ENCODE assay signal across 19 mouse cellular contexts in genomic region chr3:88227260-88227659, GRCm38 (mm10). TPM values are rescaled to one million over a fixed set of nuclear protein-coding genes. Genes with fewer than 3 reads are reported as not detected.
DNase-seq lines count a peak whose midpoint lies in the region; ATAC-seq and TF ChIP-seq lines count a peak whose summit lies in the region.
"Had no signal": no experiment of that assay in that cellular context is flagged by ENCODE, and none has a peak within 500 bp of the region (broad histone marks: within the 10 kb centered on the region; RNA-seq: fewer than 3 reads in every experiment).

No protein-coding gene starts in this region.

- TF ChIP-seq EP300 in stomach, postnatal 0 days (optimal IDR thresholded peaks at IDR 0.05) = no peak

- WGBS in neural tube, embryonic 11.5 days = 15% methylated on average over 4 of the region's 4 CpGs
- WGBS in hindbrain, embryonic 10.5 days = 36% methylated on average over 4 of the region's 4 CpGs
- WGBS in midbrain, embryonic 14.5 days = 43% methylated on average over 4 of the region's 4 CpGs
- 32% methylated on average over 4 of the region's 4 CpGs for WGBS in stomach, postnatal 0 days
- 39% methylated on average over 4 of the region's 4 CpGs for WGBS in intestine, postnatal 0 days

- ATAC-seq in neural tube, embryonic 11.5 days (ENCODE audit: insufficient read depth, low FRiP score, low TSS enrichment) = no peak
- ATAC-seq in midbrain, embryonic 14.5 days (ENCODE audit: low FRiP score, low TSS enrichment) = no peak
- no peak for ATAC-seq in stomach, postnatal 0 days (ENCODE audit: low FRiP score, low TSS enrichment)
- ATAC-seq in intestine, postnatal 0 days = no peak

- H3K4me2 ChIP-seq in neural tube, embryonic 11.5 days (ENCODE audit: low read depth) = no peak overlapping the region
- no peak overlapping the region for H3K4me2 ChIP-seq in midbrain, embryonic 14.5 days (ENCODE audit: low read length)
- no peak overlapping the region for H3K4me2 ChIP-seq in stomach, postnatal 0 days (replicated peaks; ENCODE audit: low read depth)
- no peak overlapping the region for H3K4me2 ChIP-seq in intestine, postnatal 0 days (replicated peaks; ENCODE audit: low read depth)
- H3K4me2 ChIP-seq: heart, embryonic 12.5 days had no signal

- peaks cover 56% of the 10 kb centered on the region for H3K4me1 ChIP-seq in neural tube, embryonic 11.5 days (ENCODE audit: control insufficient read depth, insufficient read depth, low read length)
- peaks cover 74% of the 10 kb centered on the region for H3K4me1 ChIP-seq in hindbrain, embryonic 10.5 days (replicated peaks)
- peaks cover 51% of the 10 kb centered on the region for H3K4me1 ChIP-seq in midbrain, embryonic 14.5 days (ENCODE audit: control insufficient read depth, insufficient read depth, low read length)
- H3K4me1 ChIP-seq in stomach, postnatal 0 days (replicated peaks; ENCODE audit: control insufficient read depth, insufficient read depth) = no peaks in the 10 kb centered on the region
- no peaks in the 10 kb centered on the region for H3K4me1 ChIP-seq in intestine, postnatal 0 days (replicated peaks; ENCODE audit: control insufficient read depth, insufficient read depth, low read length)
- H3K4me1 ChIP-seq: heart, embryonic 12.5 days had no signal

- 0 out of 2 replicates have a peak, but pooled peaks cover 6% of the 10 kb centered on the region for H3K36me3 ChIP-seq in neural tube, embryonic 11.5 days (ENCODE audit: control insufficient read depth, insufficient read depth, low read length)
- peaks cover 23% of the 10 kb centered on the region; the same call in 1 of the 2 replicates for H3K36me3 ChIP-seq in hindbrain, embryonic 10.5 days
- H3K36me3 ChIP-seq in midbrain, embryonic 14.5 days (ENCODE audit: control insufficient read depth, insufficient read depth, low read length) = peaks cover 67% of the 10 kb centered on the region
- no peaks in the 10 kb centered on the region for H3K36me3 ChIP-seq in stomach, postnatal 0 days (ENCODE audit: control insufficient read depth, insufficient read depth, low read length)
- no peaks in the 10 kb centered on the region for H3K36me3 ChIP-seq in intestine, postnatal 0 days (ENCODE audit: control insufficient read depth, insufficient read depth)
- H3K36me3 ChIP-seq: heart, embryonic 12.5 days had no signal

- no peaks in the 10 kb centered on the region for H3K9me3 ChIP-seq in neural tube, embryonic 11.5 days (ENCODE audit: control insufficient read depth, low read length)
- no peaks in the 10 kb centered on the region for H3K9me3 ChIP-seq in hindbrain, embryonic 10.5 days
- H3K9me3 ChIP-seq in midbrain, embryonic 14.5 days (ENCODE audit: control insufficient read depth, low read length) = no peaks in the 10 kb centered on the region
- H3K9me3 ChIP-seq in stomach, postnatal 0 days (ENCODE audit: control insufficient read depth, low read length) = no peaks in the 10 kb centered on the region
- H3K9me3 ChIP-seq in intestine, postnatal 0 days (ENCODE audit: control insufficient read depth) = no peaks in the 10 kb centered on the region
- H3K9me3 ChIP-seq: heart, embryonic 12.5 days; megakaryocyte, embryonic 14.5 days had no signal

- no peak overlapping the region for H3K4me3 ChIP-seq in neural tube, embryonic 11.5 days (ENCODE audit: low read depth, low read length)
- H3K4me3 ChIP-seq in hindbrain, embryonic 10.5 days = no peak overlapping the region
- no peak overlapping the region for H3K4me3 ChIP-seq in midbrain, embryonic 14.5 days (replicated peaks; ENCODE audit: low read depth, low read length)
- H3K4me3 ChIP-seq in stomach, postnatal 0 days (ENCODE audit: low read depth, low read length) = no peak overlapping the region
- H3K4me3 ChIP-seq in intestine, postnatal 0 days (ENCODE audit: low read depth, low read length) = no peak overlapping the region
- H3K4me3 ChIP-seq: heart, embryonic 12.5 days; megakaryocyte, embryonic 14.5 days had no signal

- no peaks in the 10 kb centered on the region; the same call in 1 of the 2 replicates for H3K27me3 ChIP-seq in neural tube, embryonic 11.5 days (ENCODE audit: control insufficient read depth, insufficient read depth, low read length)
- peaks cover 98% of the 10 kb centered on the region for H3K27me3 ChIP-seq in hindbrain, embryonic 10.5 days (ENCODE audit: insufficient read depth, poor library complexity, severe bottlenecking)
- H3K27me3 ChIP-seq in midbrain, embryonic 14.5 days (ENCODE audit: control insufficient read depth, insufficient read depth, low read length) = no peaks in the 10 kb centered on the region
- H3K27me3 ChIP-seq in stomach, postnatal 0 days (ENCODE audit: control insufficient read depth, insufficient read depth, low read length) = no peaks in the 10 kb centered on the region; the same call in 1 of the 2 replicates
- H3K27me3 ChIP-seq in intestine, postnatal 0 days (replicated peaks; ENCODE audit: control insufficient read depth, insufficient read depth, low read length) = peaks cover 14% of the 10 kb centered on the region; the same call in 1 of the 2 replicates

- no peak overlapping the region for H3K9ac ChIP-seq in neural tube, embryonic 11.5 days (ENCODE audit: low read length)
- no peak overlapping the region for H3K9ac ChIP-seq in midbrain, embryonic 14.5 days (replicated peaks; ENCODE audit: low read length)
- no peak overlapping the region for H3K9ac ChIP-seq in stomach, postnatal 0 days (ENCODE audit: low read length)
- no peak overlapping the region for H3K9ac ChIP-seq in intestine, postnatal 0 days (ENCODE audit: low read depth, low read length)
- H3K9ac ChIP-seq: heart, embryonic 12.5 days; liver, embryonic 14.5 days had no signal

- TF ChIP-seq CTCF in stomach, postnatal 0 days (IDR thresholded peaks at IDR 0.05; ENCODE audit: low read depth) = no peak
- TF ChIP-seq CTCF in intestine, postnatal 0 days (IDR thresholded peaks at IDR 0.05; ENCODE audit: low read depth) = no peak

- DNase-seq in neural tube, embryonic 11.5 days (ENCODE audit: low spot score) = no peak
- no peak for DNase-seq in neural tube, embryonic 10.5 days (ENCODE audit: extremely low spot score, low spot score)
- no peak for DNase-seq in hindbrain, embryonic 10.5 days (ENCODE audit: low spot score)
- DNase-seq in midbrain, embryonic 14.5 days = no peak
- DNase-seq in stomach, postnatal 0 days (ENCODE audit: low spot score) = no peak
- DNase-seq in thymus, postnatal 14 days = no peak
- DNase-seq: B cell, adult 2 months; gastrocnemius, postnatal 14 days; heart, postnatal 36 days; kidney, adult 2 months; kidney, postnatal 4 days; lung, postnatal 10 days; thymus, postnatal 25 days had no signal

- H3K27ac ChIP-seq in neural tube, embryonic 11.5 days (ENCODE audit: low read depth, low read length) = peak overlapping the region; percentile 88
- peak overlapping the region; percentile 71; the same call in 1 of the 2 replicates for H3K27ac ChIP-seq in hindbrain, embryonic 10.5 days
- H3K27ac ChIP-seq in midbrain, embryonic 14.5 days (replicated peaks; ENCODE audit: low read depth, low read length) = peak overlapping the region; percentile 95
- H3K27ac ChIP-seq in stomach, postnatal 0 days (replicated peaks) = no peak overlapping the region
- H3K27ac ChIP-seq in intestine, postnatal 0 days (ENCODE audit: low read depth, low read length) = no peak overlapping the region
- H3K27ac ChIP-seq: liver, embryonic 14.5 days had no signal

RNA-seq across cellular contexts. Expression of gene Rhbg, which starts 27.2 kb away (rescaled TPM):
- polyA plus RNA-seq in neural tube, embryonic 11.5 days (2014; fragmentation: Nextera tagmentation; extraction: Ambion mirVana) = 0.27 and 1.2 TPM in 2 replicates
- polyA plus RNA-seq in hindbrain, embryonic 10.5 days (2016; fragmentation: Nextera tagmentation; extraction: Ambion mirVana) = not detected in 2 replicates
- polyA plus RNA-seq in midbrain, embryonic 14.5 days (2014; fragmentation: Nextera tagmentation; extraction: Ambion mirVana) = 0.21 and 0.22 TPM in 2 replicates
- 19.4 and 27.0 TPM in 2 replicates for polyA plus RNA-seq in stomach, postnatal 0 days (2015; fragmentation: Nextera tagmentation; extraction: Ambion mirVana)
- polyA plus RNA-seq in intestine, postnatal 0 days (2015; fragmentation: Nextera tagmentation; extraction: Ambion mirVana) = 0.60 and 0.65 TPM in 2 replicates

RNA-seq across cellular contexts. Expression of gene Gm38392, which starts 59.8 kb away (rescaled TPM):
- not detected in 2 replicates for polyA plus RNA-seq in neural tube, embryonic 11.5 days (2014; fragmentation: Nextera tagmentation; extraction: Ambion mirVana)
- not detected in 2 replicates for polyA plus RNA-seq in hindbrain, embryonic 10.5 days (2016; fragmentation: Nextera tagmentation; extraction: Ambion mirVana)
- not detected in 2 replicates for polyA plus RNA-seq in midbrain, embryonic 14.5 days (2014; fragmentation: Nextera tagmentation; extraction: Ambion mirVana)
- polyA plus RNA-seq in stomach, postnatal 0 days (2015; fragmentation: Nextera tagmentation; extraction: Ambion mirVana) = 0.36 and 2.0 TPM in 2 replicates
- 0.13 and 0.18 TPM in 2 replicates for polyA plus RNA-seq in intestine, postnatal 0 days (2015; fragmentation: Nextera tagmentation; extraction: Ambion mirVana)
- polyA plus RNA-seq: cerebellum, adult 2 months; embryonic facial prominence, embryonic 14.5 days; heart, embryonic 12.5 days; liver, embryonic 14.5 days had no signal

Comparison
In these comparisons a context has a peak if more than half of its experiments do, and no peak if none do; other contexts are left out.
1. H3K27ac ChIP-seq: peak in neural tube, embryonic 11.5 days (single experiment), hindbrain, embryonic 10.5 days (single experiment) and midbrain, embryonic 14.5 days (single experiment); none in stomach, postnatal 0 days (single experiment) and intestine, postnatal 0 days (single experiment).